Mouse (Mus musculus) midbrain, embryonic 14.5 days (tissue): Measurements from ENCODE around the gene Map7. TPM values are rescaled to one million over a fixed set of nuclear protein-coding genes. Genes with fewer than 3 reads are reported as not detected.

Experiments
- ATAC-seq: fragments of 200-750 bp; cut with Nextera tagmentation; 2 replicates; pipeline ENCODE4 v1.8.0; 2017; ENCODE audit warnings: moderate number of reproducible peaks, moderate library complexity; ENCODE audit not compliant: low FRiP score, low TSS enrichment
- DNase-seq: peaks from one replicate; pipeline ENCODE4 v3.0.0-alpha.2; 2015
- H3K27ac ChIP-seq: fragments of 300-500 bp; sonication (generic); replicated peaks from 2 replicates; pipeline ENCODE4 v1.5.1; 2014; ENCODE audit warnings: mild to moderate bottlenecking, low read depth, low read length, moderate library complexity
- H3K27me3 ChIP-seq: fragments of 300-500 bp; sonication (generic); 2 replicates; pipeline ENCODE4 v1.6.1; 2014; ENCODE audit warnings: low read length, control low read depth, mixed read lengths; ENCODE audit not compliant: control insufficient read depth, insufficient read depth
- H3K36me3 ChIP-seq: fragments of 300-500 bp; sonication (generic); 2 replicates; pipeline ENCODE4 v1.6.1; 2014; ENCODE audit warnings: low read length, control low read depth; ENCODE audit not compliant: control insufficient read depth, insufficient read depth
- H3K4me1 ChIP-seq: fragments of 300-500 bp; sonication (generic); 2 replicates; pipeline ENCODE4 v1.6.1; 2014; ENCODE audit warnings: mild to moderate bottlenecking, antibody characterized with exemption, low read length, control low read depth; ENCODE audit not compliant: control insufficient read depth, insufficient read depth
- H3K4me2 ChIP-seq: fragments of 300-500 bp; sonication (generic); 2 replicates; pipeline ENCODE4 v1.6.1; 2014; ENCODE audit warnings: mild to moderate bottlenecking, low read length, moderate library complexity
- H3K4me3 ChIP-seq: fragments of 300-500 bp; sonication (generic); replicated peaks from 2 replicates; pipeline ENCODE4 v1.5.1; 2014; ENCODE audit warnings: low read depth, low read length
- H3K9ac ChIP-seq: fragments of 300-500 bp; sonication (generic); replicated peaks from 2 replicates; pipeline ENCODE4 v1.6.1; 2014; ENCODE audit warnings: mild to moderate bottlenecking, low read length, moderate library complexity
- H3K9me3 ChIP-seq: fragments of 300-500 bp; sonication (generic); 2 replicates; pipeline ENCODE4 v1.6.1; 2016; ENCODE audit warnings: low read length, control low read depth, mixed read lengths; ENCODE audit not compliant: control insufficient read depth
- WGBS: fragments of 180-500 bp; shearing (Covaris S2); extraction: QIAGEN DNeasy Blood & Tissue Kit; methylation state at CpG from one replicate; pipeline ENCODE4 v1.1.7; 2014; 5-methylcytosine and 5-hydroxymethylcytosine counted together
- polyA plus RNA-seq: library from polyadenylated mRNA; unstranded; fragments of >200 nt; fragmentation: Nextera tagmentation; extraction: Ambion mirVana; gene quantifications from 2 replicates; pipeline ENCODE4 v1.2.1, GENCODE M21; 2014

The Map7 gene
- polyA plus RNA-seq, 1 experiment from 2014 or later = 5.3 TPM

GRCm38 (mm10) chr10:20311918-20312735 lies 163.9 kb downstream of the Map7 start, which contains the start of gene Bclaf1:
Gene Bclaf1, plus strand, starts transcription at chr10:20312469.
- H3K9me3 ChIP-seq = no peaks in the 10 kb centered on the region

DNA sequence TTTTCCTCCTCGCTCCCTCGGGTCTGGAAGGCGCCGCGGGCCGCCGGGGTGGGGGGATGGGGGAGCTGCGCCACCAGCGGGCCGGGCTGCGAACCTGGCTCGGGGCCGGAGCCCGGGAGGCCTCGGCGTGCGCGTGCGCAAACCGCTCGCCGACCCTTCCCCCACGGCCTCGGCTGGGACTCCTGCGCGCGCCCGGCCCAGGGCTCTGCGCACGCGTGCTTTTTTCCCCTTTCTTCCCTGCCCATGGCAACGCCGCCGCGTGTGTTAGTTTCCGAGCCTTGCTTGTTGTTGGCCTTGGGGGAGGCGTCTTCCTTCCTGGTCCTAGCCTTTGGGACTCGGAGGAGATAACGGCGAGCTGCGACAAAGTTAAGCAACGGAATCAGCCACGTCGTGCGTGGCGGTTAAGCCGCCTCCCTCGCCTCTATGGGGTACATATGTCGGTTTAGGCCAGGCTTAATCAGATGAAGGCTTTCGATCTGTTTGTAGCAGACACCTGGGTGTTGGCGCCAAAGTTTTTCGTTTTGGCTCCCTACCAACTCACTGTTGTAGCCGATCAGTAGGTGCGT lies 164.5 kb downstream of the Map7 start:
- Histone ChIP-seq H3K27me3 (no peaks in the 10 kb centered on the region), H3K4me1 (peaks cover 26% of the 10 kb centered on the region), H3K4me2 (peak overlapping the region; percentile 63), H3K9me3 (no peaks in the 10 kb centered on the region), H3K4me3 (peak overlapping the region; percentile 79), H3K27ac (peak overlapping the region; percentile 99), H3K9ac (peak overlapping the region; percentile 97), H3K36me3 (no peaks in the 10 kb centered on the region)
- ATAC-seq (peak; percentile 82), DNase-seq (peak; percentile 96)
- under 1% methylated on average over 48 of the region's 54 CpGs for WGBS

More at GRCm38 (mm10) chr10:20311918-20312735, 163.9 kb downstream of the Map7 start, which contains the start of gene Bclaf1:
- no peaks in the 10 kb centered on the region for H3K36me3 ChIP-seq
- peak within 1 kb of the TSS; percentile 84 for H3K4me2 ChIP-seq
- under 1% methylated on average over 84 of the region's 84 CpGs for WGBS
- no peaks in the 10 kb centered on the region for H3K27me3 ChIP-seq
- peak within 1 kb of the TSS; percentile 79 for H3K4me3 ChIP-seq
- peak within 1 kb of the TSS; percentile 99 for H3K27ac ChIP-seq
- DNase-seq = peak; percentile 100
- peak; percentile 99 for ATAC-seq
- H3K9ac ChIP-seq = peak within 1 kb of the TSS; percentile 97
- H3K4me1 ChIP-seq = peaks cover 21% of the 10 kb centered on the region

GRCm38 (mm10) chr10:20313447-20313846 lies 165.2 kb downstream of the Map7 start:
- 51% methylated on average over 13 of the region's 13 CpGs for WGBS
- Histone ChIP-seq H3K4me1 (peaks cover 26% of the 10 kb centered on the region), H3K27ac (no peak overlapping the region), H3K9me3 (no peaks in the 10 kb centered on the region), H3K4me2 (peak overlapping the region; percentile 63), H3K27me3 (no peaks in the 10 kb centered on the region), H3K9ac (peak overlapping the region; percentile 97), H3K4me3 (peak overlapping the region; percentile 79), H3K36me3 (peaks cover 5% of the 10 kb centered on the region; the same call in 1 of the 2 replicates)
- no peak for DNase-seq
- no peak for ATAC-seq

DNA sequence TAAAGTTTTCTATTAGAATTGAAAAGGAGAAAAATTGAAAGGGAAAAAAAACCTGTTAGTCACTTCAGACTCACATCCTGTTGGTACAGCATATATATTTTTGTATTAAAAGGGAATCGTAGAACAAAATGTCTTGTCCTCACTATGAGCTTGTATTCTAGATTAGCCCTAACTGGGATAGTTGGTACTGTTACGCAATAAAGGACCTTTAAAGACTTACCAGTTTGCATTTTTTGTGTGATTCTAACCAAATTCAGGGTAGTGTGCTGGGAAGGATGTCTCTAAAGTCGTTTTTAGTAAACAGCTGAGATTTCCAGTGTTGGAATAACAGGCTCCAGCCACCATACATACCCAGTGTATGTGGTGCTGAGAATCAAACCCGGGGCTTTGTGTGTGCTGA lies 165.7 kb downstream of the Map7 start:
- peak overlapping the region; percentile 79; the same call in 1 of the 2 replicates for H3K4me3 ChIP-seq
- DNase-seq = no peak
- H3K9ac ChIP-seq = no peak overlapping the region
- ATAC-seq = no peak
- peak overlapping the region; percentile 63 for H3K4me2 ChIP-seq
- peaks cover 26% of the 10 kb centered on the region for H3K4me1 ChIP-seq
- no peaks in the 10 kb centered on the region for H3K27me3 ChIP-seq
- H3K27ac ChIP-seq = no peak overlapping the region
- H3K9me3 ChIP-seq = no peaks in the 10 kb centered on the region
- peaks cover 9% of the 10 kb centered on the region for H3K36me3 ChIP-seq
- 88% methylated on average over 4 of the region's 4 CpGs for WGBS

DNA sequence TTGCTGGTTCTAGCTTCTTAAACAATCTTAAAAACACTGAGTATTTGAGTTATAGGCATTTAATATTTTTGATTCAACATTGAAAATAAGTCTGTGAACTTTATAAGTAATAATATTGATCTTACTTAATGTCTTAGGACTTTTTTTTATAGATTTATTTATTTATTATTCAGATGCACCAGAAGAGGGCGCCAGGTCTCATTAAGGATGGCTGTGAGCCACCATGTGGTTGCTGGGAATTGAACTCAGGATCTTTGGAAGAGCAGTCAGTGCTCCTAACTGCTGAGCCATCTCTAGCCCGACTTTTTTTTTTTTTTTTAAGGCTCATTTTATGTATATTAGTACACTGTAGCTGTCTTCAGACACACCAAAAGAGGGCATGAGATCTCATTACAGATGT lies 166.5 kb downstream of the Map7 start:
- Histone ChIP-seq H3K4me3 (no peak overlapping the region), H3K27me3 (no peaks in the 10 kb centered on the region), H3K4me2 (no peak overlapping the region), H3K9ac (no peak overlapping the region), H3K4me1 (peaks cover 26% of the 10 kb centered on the region), H3K9me3 (no peaks in the 10 kb centered on the region), H3K36me3 (peaks cover 15% of the 10 kb centered on the region), H3K27ac (no peak overlapping the region)
- 60% methylated on average over 2 of the region's 2 CpGs for WGBS
- DNase-seq = peak; percentile 31
- no peak for ATAC-seq

- H3K4me3 ChIP-seq = no peak overlapping the region
- DNase-seq (no peak), ATAC-seq (no peak)
- peaks cover 15% of the 10 kb centered on the region for H3K4me1 ChIP-seq
- no peak overlapping the region for H3K27ac ChIP-seq
- 86% methylated on average over 5 of the region's 5 CpGs for WGBS
- H3K9ac ChIP-seq = no peak overlapping the region
- H3K36me3 ChIP-seq = peaks cover 25% of the 10 kb centered on the region
- H3K4me2 ChIP-seq = no peak overlapping the region
- H3K9me3 ChIP-seq = no peaks in the 10 kb centered on the region
- no peaks in the 10 kb centered on the region for H3K27me3 ChIP-seq
These were observed 169.2 kb downstream of the Map7 start for GRCm38 (mm10) chr10:20317466-20317865.

GRCm38 (mm10) chr10:20326226-20326625 lies 178.0 kb downstream of the Map7 start:
- peaks cover 83% of the 10 kb centered on the region for H3K36me3 ChIP-seq
- ATAC-seq (no peak), DNase-seq (no peak)
- H3K4me2 ChIP-seq = no peak overlapping the region
- H3K27me3 ChIP-seq = no peaks in the 10 kb centered on the region
- H3K4me1 ChIP-seq = no peaks in the 10 kb centered on the region
- no peaks in the 10 kb centered on the region for H3K9me3 ChIP-seq
- no peak overlapping the region for H3K4me3 ChIP-seq
- no peak overlapping the region for H3K27ac ChIP-seq
- no peak overlapping the region for H3K9ac ChIP-seq
